Mouse (Mus musculus): Measurements from ENCODE around the gene Cbfa2t2.

DNA sequence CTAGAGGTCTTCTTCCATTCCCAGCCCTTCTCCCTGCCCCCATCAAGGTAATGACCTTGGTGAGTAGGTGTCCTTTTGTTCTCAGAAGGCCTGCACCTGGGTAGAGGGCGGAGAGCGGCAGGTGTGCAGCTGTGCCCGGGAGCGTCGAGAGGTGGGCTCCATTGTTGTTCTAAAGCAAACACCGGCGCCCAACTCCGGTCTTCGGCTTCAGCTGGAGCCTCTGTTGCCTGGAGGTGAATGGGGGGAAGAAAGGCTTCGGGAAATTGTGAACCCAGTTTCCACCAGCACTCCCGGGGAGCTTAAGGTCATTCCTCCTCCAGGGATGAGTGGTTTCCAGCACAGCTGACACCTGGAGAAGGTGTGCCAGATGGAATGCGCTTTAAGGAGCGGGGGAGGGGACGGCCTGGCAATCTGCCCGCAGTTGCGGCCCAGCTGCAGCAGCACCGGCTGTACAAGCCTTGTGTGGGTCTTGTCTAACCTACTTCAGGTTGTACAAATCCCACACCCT, 8.4 kb upstream of the Cbfa2t2 start:
- TF ChIP-seq CTCF (IDR thresholded peaks at IDR 0.05; ENCODE audit: low read depth, low read length) (no peak), POLR2A (IDR thresholded peaks at IDR 0.05; ENCODE audit: extremely low read depth, insufficient read depth, low read length) (no peak)

All from liver, adult 2 months (tissue).